Mouse (Mus musculus): ENCODE measurements at regions not wholly inside any gene's neighbourhood (a gene's known extent, or its start where the extent isn't known, plus 50 kb on each side); places are given as distances from the start of the nearest gene placed in this dataset.

DNA sequence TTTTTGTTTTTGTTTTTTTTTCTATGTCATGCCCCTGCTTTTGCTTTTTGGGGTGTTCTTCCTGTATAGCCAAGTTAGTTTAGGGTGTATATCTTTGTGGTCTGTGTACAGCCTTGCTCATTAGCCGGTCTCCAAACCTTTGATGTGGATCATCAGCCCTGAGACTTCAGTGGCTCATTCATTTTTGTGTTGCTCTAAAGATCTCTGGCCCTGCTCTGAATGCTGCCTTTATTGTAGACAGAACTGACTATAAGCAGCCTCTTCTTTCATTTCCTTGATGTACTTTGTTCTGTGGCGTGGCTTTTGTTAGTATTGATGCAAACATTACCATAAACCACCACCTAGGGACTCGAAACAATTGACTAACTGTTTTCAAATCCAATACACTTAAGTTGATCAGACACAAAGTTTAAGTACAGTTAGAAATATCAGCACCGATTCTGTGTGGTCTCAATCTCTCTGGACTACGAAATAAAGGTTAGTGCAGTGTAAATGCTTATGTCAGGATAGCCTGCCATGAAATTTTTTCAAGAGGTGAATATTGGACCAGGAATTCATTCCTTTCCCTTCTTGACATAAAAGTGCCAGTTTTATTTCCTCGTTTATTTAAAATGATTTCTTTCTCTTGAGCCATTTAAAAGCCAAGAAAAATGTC is 1470.1 kb upstream of the Gm8797 start:
- TF ChIP-seq CTCF (IDR thresholded peaks at IDR 0.05; ENCODE audit: control insufficient read depth, insufficient read depth, insufficient replicate concordance, low read depth, low read length) (no peak), POLR2A (IDR thresholded peaks at IDR 0.05; ENCODE audit: control insufficient read depth, low read depth, low read length) (no peak)

Data from testis, adult 2 months (tissue).